1 mouse cellular context compared by ENCODE assay signal in the genomic region with DNA sequence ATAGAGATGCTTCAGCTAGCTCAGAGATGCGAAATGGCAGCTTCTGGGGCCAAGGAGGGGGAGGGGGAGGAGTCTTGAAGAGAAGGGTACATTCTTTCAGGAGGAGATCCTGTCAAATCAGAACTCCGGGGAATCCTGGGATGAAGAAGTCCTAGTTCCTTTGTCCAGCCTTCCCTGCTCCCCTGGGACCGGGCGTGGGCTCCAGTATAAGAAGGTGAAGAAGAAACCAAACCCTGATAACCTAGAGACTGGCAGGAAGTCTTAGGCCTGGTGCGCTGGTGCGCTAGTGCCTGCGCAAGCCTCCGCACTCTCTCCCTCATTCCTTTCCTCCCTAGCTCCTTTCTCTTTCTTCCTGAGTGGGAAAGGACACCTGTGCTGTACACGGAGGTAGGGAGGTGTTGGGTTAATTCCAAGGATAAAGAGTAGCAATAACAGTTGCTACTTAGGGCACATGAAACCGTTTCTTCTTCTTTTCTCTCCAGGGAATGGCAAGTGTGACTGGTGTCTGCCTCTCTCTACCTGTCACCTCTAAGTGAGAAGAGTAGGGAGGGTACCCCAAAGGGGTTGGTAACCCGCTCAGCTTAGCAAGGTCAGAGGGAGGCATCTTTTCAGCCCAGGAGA.
TF ChIP-seq lines count a peak whose summit lies in the region.

No protein-coding gene starts in this region.

TF ChIP-seq in ES-E14, 5 proteins besides CTCF, POLR2A, EP300 and RAD21 (continued from another document):
- no peak for TF ChIP-seq ZC3H11A (IDR thresholded peaks at IDR 0.05; ENCODE audit: borderline replicate concordance, low read depth, low read length)
- TF ChIP-seq MAFK (IDR thresholded peaks at IDR 0.05; ENCODE audit: insufficient read depth, low read depth, low read length), result no peak
- no peak for TF ChIP-seq CHD2 (IDR thresholded peaks at IDR 0.05; ENCODE audit: low read depth, low read length)
- no peak for TF ChIP-seq HCFC1 (IDR thresholded peaks at IDR 0.05; ENCODE audit: borderline replicate concordance, insufficient read depth, low read length)
